Mouse (Mus musculus): ENCODE data around the gene Cabp2.

DNA sequence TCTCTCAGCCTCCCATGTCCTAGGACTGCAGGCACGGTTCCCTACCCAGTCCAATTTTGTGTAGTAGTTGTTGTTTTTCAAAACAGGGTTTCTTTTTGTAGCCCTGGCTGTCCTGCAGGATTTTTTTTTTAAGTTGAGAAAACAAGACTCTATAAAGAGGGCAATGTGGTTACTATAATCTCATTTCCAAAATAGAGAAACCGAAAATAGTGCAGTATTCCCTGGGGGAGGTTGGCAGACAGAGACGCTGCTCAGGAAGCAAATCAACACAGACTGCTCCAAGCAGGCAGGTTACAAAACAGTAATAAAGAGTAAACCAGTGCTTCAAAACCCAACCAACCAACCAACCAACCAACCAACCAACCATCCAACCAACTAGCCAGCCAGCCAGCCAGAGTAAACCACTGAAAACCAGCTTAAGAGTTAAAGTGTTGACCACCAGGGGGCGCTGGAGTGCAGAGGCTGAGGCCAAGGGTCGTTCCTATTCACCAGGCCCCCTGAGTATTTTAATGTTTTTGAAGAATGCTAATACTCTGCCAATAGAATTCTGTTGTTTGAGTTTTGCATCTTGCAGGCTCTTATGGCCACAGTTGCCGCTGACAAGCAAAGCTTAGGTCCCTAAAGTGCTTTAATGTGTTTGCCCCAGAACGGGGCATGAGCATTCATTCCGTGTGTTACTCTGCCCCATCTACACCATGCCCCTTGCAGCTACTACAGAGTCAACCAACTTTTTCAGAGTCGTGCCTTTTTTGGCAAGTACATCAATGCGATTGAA, 29.4 kb upstream of the Cabp2 start:
- no peak for TF ChIP-seq EP300 (IDR thresholded peaks at IDR 0.05; ENCODE audit: insufficient read depth, low read depth, low read length)
- no peak for TF ChIP-seq POLR2A (IDR thresholded peaks at IDR 0.05; ENCODE audit: insufficient read depth, low read length)
- TF ChIP-seq CTCF (IDR thresholded peaks at IDR 0.05; ENCODE audit: low read depth, low read length) = peak; percentile 87
